Mouse (Mus musculus) granulocyte monocyte progenitor cell, adult 5-6 weeks (primary cell): ENCODE data around the gene Gm49337. TPM values are rescaled to one million over a fixed set of nuclear protein-coding genes. Genes with fewer than 3 reads are reported as not detected.
A peak's percentile ranks its signal among the peaks of the same experiment; 100 is the strongest.

Experiments used
- ATAC-seq: replicated peaks from 2 replicates; pipeline ENCODE4 v1.8.0; 2016; ENCODE audit warnings: mild to moderate bottlenecking, moderate TSS enrichment, inconsistent platforms; ENCODE audit not compliant: poor library complexity, severe bottlenecking
- total RNA-seq, 2 experiments: library from RNA; stranded (forward) in 1 of 2; stranded (reverse) in 1 of 2; fragments of 200-712, 200-1000 nt in 1 of 2; fragments of >200 nt in 1 of 2; fragmentation: Nextera tagmentation in 1 of 2; gene quantifications; 2 replicates each; pipeline ENCODE4 v1.2.3; 2014 to 2017

Gm49337 gene
- total RNA-seq, 2 experiments from 2014 or later, result 0.26 TPM; not detected in 1

DNA sequence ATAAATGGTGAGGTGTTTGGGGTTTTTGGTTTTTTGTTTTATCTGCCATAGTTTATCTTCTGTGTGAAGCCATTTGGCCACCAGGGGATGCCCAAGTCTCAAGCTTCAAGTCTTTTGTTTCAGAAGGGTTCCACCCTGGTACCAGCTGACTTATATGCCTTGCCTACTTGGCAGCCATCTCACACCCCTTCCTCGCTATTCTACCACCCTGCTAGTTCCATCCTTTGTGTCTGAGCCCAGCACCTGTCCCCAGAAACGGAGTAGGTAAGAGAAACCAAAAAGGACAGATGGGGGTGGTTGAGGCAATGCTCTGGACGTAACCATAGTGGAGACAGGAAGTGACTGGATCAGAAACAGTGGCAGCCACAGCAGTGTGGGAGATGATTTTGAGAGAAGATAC is 13.3 kb upstream of the Gm49337 start:
- ATAC-seq, result peak; percentile 26

DNA sequence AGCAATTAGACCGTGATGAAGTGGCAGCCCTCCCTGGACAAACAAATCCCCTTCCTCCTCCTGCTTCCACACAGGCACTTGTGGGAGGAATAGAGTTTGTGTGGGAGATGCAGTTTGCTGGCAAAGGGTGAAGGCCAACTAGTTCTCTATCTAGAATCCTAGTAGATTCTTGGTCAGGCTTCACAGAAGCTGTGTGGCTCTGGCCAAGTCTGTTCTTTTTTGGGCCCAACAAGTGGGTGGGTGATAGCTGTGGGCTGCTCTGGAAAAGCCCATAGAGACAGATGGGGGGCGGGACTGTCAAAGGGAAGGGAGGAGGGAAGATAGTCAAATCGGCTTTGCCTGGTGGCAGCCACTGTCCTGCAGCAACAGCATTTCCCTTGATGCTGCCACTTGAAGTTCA is 12.4 kb upstream of the Gm49337 start:
- ATAC-seq, result no peak

DNA sequence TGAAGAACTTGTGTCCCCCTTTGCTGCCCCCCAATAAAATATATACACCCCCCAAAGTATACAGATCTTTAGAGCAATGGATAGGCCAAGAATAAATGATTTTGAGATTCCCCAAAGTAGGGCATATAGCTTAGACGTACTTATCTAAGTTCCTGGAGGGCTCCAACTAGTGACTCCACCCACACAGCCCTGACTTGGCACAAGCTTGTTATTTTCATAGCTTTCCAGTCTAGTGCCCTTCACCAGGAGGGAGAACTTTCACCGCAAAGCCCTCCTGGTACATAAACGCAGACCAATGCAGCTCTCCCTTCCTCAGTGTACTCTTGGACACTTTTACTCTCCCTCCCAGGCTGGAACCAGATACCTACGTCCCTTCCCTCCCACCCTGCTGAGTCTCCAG is 11.0 kb upstream of the Gm49337 start:
- ATAC-seq, result no peak

DNA sequence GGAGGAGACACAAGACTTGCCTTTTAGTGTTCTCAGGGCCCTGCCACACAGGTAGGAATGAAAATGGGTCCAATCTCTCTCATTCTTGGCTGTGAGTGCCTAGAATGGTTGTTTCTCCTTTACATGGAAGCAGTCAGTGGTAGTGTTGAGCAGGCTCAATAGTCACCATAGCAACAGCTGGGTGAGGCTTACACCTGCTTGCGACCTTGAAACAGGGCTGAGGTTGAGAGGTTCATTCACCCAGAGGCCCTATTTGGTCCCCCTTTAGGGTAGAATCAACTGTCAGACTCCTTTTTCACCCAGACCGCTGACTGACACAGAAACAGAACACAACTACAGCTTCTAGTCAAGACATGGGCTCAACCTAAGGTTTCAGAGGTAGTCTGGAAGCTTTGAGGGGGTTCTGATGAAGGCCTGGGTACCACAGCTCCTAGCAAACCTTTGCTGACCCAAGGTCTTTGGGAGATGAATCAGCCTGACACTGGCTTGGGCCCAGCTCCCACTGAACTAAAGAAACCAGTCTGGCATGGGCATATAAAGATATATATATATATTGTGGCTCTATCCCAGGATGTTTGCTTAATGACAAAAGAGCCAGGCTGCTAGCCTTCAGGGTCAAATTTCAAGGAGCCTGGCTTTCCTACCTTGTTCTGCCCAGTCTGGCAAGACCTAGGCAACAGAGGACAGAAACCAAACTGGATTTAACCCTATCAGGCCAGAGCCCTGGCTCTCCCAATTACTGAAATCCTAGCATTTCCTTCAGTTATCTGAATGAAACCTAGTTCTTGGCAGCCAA is 8.2 kb upstream of the Gm49337 start:
- ATAC-seq, result no peak

- no peak for ATAC-seq
These were observed 7.3 kb upstream of the Gm49337 start for GRCm38 (mm10) chr4:116165708-116166407.

DNA sequence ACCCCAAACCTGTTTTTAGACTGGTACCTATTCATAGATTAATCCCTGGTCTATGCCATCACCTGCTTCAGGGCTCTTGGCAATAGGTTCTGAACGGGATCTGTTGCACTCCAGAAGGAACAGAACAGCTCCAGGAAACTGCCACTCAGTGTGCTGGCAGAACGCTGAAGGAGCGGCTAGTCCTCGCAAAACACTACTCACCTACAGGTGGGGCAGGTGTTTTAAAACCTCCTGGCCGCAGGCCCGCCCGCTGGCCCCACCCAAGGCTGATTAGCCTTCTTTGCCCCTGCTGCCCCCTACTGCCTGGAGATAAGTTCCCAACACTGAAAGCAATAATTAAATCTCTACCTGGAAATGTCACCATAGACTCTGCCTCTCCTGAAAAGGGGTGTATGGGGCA is 5.8 kb upstream of the Gm49337 start, which contains the start of gene Tspan1:
TSS of gene Tspan1 (minus strand) at position 198 of the 400 bp plus-strand sequence.
- no peak for ATAC-seq

DNA sequence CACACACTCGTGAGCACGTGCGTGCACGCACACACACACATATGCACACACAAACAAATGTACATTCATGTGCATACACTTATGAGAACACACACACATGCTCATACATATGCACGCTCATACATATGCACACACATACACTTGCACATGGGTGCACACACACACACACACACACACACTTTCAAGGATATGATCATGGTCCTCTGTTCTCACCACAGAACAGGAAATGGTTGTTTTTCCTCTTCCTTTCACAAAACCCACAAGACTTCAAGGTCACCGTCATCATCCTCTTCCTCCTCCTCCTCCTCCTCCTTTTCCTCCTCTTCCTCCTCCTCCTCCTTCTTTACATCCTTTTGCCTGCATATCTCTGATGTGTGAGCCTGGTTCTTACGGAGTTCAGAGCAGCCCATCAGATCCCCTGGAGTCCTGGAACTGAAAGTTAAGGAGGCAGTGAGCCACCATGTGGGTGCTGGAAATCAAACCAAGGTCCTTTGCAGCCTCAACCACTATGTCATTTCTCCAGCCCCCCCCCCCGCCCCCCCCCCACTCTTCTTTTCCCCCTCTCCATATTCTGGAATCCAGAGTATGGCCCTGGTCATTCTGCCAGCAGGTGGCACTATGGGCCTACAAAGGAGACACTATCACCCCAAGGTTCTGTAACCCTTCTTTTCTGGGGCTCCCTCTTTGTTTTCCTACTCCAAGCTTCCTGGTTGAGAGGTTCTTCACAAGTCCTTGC is 4.4 kb upstream of the Gm49337 start:
- peak; percentile 57 for ATAC-seq

DNA sequence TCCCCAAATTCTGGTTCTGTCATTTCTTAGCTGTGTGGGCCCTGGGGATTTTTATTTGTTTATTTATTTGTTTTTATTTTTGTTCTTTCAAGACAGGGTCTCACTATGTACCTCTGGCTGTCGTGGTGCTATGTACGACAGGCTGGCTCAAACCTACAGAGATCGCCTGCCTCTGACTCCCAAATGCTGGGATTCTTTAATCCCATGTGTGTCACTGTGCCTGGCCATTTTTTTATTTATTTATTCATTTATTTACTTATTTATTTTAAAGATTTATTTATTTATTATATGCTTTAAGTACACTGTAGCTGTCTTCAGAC is 3.9 kb upstream of the Gm49337 start:
- ATAC-seq, result no peak

DNA sequence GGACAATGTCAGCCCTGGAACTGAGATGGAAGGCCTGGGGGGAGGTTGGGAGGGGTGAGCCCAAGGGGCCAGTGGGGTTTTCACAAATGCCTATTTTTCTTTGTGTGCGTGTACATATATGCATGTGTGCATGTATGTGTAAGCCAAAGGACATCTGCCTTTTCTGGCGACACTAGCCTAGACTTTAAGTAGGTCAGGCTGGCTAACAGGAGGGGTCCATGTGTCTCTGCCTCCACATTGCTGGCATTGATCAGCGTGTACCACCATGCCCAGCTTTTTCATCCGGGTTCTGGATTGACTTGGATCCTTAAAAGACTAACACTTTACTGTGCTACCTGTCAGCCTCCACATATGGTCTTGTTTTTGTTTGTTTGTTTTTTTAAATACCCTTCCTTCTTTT is 568 bp downstream of the Gm49337 start:
- ATAC-seq, result no peak

DNA sequence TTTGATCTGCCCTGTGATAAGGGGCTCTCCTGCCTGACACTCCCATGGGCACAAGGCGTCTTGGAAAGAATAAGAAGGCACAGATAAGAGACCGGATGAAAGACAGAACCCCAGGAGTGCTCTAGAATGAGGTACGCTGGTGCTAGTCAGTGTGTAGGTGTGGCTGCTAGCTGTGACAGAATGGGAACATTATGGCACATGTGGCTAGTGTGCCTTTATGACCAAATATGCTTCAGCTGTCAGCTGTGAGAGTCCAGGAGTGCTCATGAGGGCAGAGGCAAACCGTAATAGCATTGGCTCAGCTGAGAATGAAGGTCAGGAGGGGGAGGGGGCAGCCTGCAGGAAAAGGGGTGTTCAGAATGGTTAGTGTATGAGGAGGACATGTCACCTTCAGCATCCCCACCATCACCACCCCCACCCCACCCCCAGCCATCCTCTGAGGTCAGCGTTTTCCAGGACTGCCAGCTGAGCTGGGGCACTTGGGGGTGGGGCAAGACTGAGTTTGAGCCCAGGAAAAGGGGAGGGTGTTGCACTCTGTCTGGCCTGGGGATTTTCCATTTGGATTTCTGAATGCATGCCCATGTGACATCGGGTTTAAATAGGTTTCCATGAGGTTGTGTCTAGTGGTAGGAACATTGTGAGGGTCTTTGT is 1.4 kb downstream of the Gm49337 start:
- no peak for ATAC-seq

DNA sequence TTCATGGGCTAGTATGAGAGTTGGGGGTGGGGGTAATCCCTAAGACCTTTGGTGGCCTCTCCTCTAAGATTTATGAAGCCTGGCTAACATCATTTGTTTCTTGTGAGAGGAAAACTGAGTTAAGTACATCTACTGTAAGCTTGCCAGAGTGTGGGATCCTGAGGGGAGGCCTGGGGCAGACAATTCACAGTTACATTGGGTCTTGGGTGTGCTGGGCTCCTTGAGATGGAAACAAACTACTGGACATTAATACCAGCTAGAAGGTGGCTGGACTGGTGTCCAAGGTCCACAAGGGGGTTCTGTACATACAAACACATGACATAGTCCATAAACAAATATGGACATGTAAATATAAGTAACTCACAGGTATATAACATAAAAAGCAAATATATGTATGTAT is 2.0 kb downstream of the Gm49337 start:
- no peak for ATAC-seq

GRCm38 (mm10) chr4:116175711-116176542 is 2.7 kb downstream of the Gm49337 start:
- peak; percentile 20; the same call in 1 of the 2 replicates for ATAC-seq

DNA sequence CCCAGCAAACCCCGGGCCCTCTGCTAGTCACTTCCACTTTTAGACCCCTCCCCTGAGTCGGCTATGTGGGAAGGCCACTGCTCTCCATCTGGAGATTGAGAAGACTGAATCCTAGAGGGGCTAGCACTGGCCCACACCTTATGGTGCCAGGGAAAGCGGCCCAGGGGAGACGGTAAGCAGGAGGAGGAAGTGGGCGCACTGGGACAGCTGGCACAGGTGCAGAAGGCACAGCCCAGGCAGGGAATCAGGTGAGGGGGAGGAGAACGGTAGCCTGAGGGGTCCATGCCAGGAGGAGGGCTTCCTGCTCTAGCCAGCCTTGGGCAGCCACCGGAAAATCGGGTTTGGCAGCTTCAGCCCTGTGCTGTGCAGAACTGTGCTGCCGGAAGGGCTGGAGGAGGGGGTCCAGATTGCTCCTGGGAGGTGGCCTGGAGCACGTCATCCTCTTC is 3.4 kb downstream of the Gm49337 start:
- ATAC-seq, result peak; percentile 64

DNA sequence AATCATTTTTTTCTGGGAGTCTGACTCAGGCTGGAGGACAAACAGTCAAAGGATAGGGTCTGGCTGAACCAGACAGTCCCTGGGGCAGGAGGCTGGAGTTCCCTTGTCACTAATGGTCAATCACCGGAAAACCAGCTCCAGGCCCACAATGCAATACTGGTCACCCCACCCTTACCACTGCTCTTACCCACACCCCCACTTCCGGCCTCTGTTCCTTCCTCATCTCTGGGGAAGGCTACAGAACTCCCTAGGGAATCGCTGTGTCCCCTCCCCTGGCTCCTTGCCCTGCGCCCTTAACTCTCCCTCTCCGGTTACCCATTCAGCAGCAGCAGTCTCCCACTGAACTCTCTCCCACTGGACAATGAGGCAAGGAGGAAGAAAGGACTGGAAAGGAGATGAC is 4.0 kb downstream of the Gm49337 start:
- peak; percentile 54 for ATAC-seq

- no peak for ATAC-seq
These were observed 8.9 kb downstream of the Gm49337 start for GRCm38 (mm10) chr4:116182079-116182478.

DNA sequence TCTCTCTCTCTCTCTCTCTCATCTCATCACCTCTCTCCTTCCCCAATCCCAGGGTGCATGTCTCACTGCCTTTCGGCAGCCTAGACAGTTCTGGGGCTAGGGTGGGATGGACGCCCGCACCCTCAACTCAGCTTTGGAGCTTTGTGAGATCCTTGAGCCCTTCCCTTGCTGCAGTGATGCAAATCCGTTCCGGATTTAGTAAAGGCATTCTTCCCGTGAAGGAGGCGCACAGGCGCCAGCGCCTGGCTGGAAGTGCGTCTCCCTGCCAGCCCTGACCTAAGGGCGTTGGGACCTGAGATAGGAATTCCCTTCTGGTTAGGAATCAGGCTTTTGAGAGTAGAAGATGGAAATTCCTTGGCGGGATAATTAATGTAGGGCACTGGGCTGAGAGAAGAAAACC is 9.6 kb downstream of the Gm49337 start:
- no peak for ATAC-seq

DNA sequence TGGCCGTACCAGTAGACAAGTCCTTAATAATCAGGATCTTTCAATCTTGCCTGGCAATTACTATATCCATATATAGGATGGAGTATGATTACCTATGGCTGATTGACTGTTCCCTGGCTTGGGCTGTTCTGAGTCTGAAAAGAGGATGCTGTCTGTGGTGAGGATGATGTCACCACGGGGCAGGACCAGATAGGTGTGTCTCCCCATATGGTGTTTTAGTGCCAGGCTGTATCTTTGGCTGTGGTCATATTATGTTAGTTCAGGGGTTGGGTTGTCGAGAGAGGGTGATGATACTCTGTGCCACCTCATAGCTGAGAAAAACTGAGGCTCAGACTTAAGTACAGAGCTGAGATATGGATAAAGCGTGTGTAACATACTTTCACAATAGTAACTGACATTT is 11.9 kb downstream of the Gm49337 start:
- peak; percentile 37; the same call in 1 of the 2 replicates for ATAC-seq

- ATAC-seq, result no peak
These were observed 19.2 kb downstream of the Gm49337 start for GRCm38 (mm10) chr4:116192286-116192835.

DNA sequence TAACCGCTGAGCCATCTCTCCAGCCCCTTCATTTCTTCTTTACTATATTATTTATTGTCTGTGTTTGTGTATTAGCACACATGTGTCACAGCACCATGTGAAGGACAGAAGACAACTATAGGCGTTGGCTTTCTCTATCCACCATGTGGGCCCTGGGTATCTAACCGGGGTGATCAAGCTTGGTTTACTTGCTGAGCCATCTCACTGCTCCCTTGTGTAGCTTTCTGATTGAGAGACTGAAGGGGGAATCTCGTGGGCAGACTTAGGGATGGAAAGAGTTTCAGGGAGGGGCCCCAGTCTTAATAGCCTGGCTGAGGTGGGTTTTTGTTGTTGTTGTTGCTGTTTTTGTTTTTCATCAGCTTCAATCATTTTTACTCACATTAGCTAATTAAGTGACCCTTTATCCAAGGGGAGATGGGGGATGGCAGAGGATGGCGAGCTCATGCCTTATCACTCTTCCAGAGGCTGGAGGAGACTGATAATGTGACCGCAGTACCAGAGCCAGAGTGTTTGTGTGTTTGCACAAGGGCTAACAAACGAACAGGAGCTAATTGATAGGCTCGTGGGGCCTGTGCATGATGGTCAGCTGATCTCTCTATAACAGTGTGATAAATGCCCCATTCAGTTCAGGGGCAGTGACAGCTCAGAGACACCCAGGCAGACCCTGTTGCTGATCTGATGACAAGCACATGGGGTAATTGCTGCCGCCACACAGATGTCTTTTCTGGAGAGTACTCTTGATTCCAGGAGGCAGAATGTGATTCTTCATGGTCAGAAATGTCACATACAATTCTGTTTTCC is 20.6 kb downstream of the Gm49337 start:
- no peak for ATAC-seq
